Mouse (Mus musculus): ENCODE results near the gene Rangap1. TPM values are rescaled to one million over a fixed set of nuclear protein-coding genes. Genes with fewer than 3 reads are reported as not detected.

The Rangap1 gene
- 112 and 211 TPM in 2 replicates for polyA plus RNA-seq (2012; rRNA removed)

GRCm38 (mm10) chr15:81744992-81745600 lies at the start of gene Rangap1, which contains the start of gene Zc3h7b:
TSS of gene Rangap1 (minus strand) at chr15:81745530.
TSS of gene Zc3h7b (plus strand) at chr15:81745057.

GRCm38 (mm10) chr15:81697175-81697574 lies 48.2 kb downstream of the Rangap1 start, which contains the start of gene Chadl:
TSS of gene Chadl (minus strand) at chr15:81697287.

GRCm38 (mm10) chr15:81663697-81664561 lies 81.4 kb downstream of the Rangap1 start, which contains the start of gene L3mbtl2:
TSS of gene L3mbtl2 (plus strand) at chr15:81663889.

Other genes starting within 250 kb of the Rangap1 start
- 43.5 and 52.3 TPM in 2 replicates for gene Ep300, start 160.2 kb downstream of the Rangap1 start, polyA plus RNA-seq (2012; rRNA removed)
- gene L3mbtl2, start 81.6 kb downstream of the Rangap1 start, polyA plus RNA-seq (2012; rRNA removed): 23.3 and 25.7 TPM in 2 replicates
- 1.3 and 2.0 TPM in 2 replicates for gene Chadl, start 48.2 kb downstream of the Rangap1 start, polyA plus RNA-seq (2012; rRNA removed)
- gene Zc3h7b, start 473 bp downstream of the Rangap1 start, polyA plus RNA-seq (2012; rRNA removed): 57.9 and 65.1 TPM in 2 replicates
- gene Tef, start 56.9 kb upstream of the Rangap1 start, polyA plus RNA-seq (2012; rRNA removed): 30.6 and 34.0 TPM in 2 replicates
- 15.6 and 16.6 TPM in 2 replicates for gene Tob2, start 113.3 kb upstream of the Rangap1 start, polyA plus RNA-seq (2012; rRNA removed)
- gene Phf5a, start 126.4 kb upstream of the Rangap1 start, polyA plus RNA-seq (2012; rRNA removed): 134 and 140 TPM in 2 replicates
- 153 and 168 TPM in 2 replicates for gene Aco2, start 126.8 kb upstream of the Rangap1 start, polyA plus RNA-seq (2012; rRNA removed)
- gene Polr3h, start 180.7 kb upstream of the Rangap1 start, polyA plus RNA-seq (2012; rRNA removed): 22.2 and 24.0 TPM in 2 replicates
- gene Csdc2, start 191.2 kb upstream of the Rangap1 start, polyA plus RNA-seq (2012; rRNA removed): 11.6 and 15.1 TPM in 2 replicates
- 37.8 and 50.3 TPM in 2 replicates for gene Pmm1, start 215.4 kb upstream of the Rangap1 start, polyA plus RNA-seq (2012; rRNA removed)
- not detected in 2 replicates for gene 1700029P11Rik, start 235.0 kb upstream of the Rangap1 start, polyA plus RNA-seq (2012; rRNA removed)
- gene Xrcc6, start 242.3 kb upstream of the Rangap1 start, polyA plus RNA-seq (2012; rRNA removed): 39.3 and 44.3 TPM in 2 replicates